Mouse (Mus musculus) liver, embryonic 14.5 days (tissue): Measurements from ENCODE around the gene Scml4.

Source experiments
- CTCF ChIP-seq: IDR thresholded peaks from 2 replicates; pipeline ENCODE4 v1.5.1; 2016; ENCODE audit warnings: antibody characterized with exemption, low read depth, control low read depth
- EP300 ChIP-seq: IDR thresholded peaks from 2 replicates; pipeline ENCODE4 v1.6.1; 2016; ENCODE audit warnings: antibody characterized with exemption, low read depth

- no peak for TF ChIP-seq CTCF
- TF ChIP-seq EP300 = no peak
These were observed 16.0 kb downstream of the Scml4 start for GRCm38 (mm10) chr10:42876172-42876571.
